Comparison of ENCODE assay signal across 8 mouse cellular contexts in the genomic region with DNA sequence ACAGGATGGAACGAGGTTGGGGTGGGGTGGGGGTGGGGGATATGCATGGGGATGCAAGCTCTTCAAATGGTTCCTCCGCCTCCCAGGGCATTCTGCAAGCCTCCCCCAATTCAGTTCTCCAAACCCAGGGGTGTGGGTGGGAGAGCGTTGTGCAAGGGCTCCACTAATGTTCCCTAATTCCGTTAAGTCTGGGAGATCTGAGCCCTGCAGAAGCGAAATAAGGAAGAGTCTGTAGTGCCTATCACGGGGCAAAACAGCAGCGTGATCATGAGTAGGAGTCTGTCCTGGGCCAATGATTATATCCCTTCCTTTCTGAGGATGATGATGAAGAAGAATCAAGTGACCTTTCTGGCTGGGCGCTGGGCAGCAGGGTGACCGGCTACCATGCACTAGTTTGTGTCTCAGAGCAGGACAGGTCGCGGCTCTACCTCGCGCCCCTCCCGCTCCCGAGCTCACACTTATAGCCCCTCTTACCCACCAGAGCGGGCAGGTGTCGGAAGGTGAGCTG. TPM values are rescaled to one million over a fixed set of nuclear protein-coding genes. Genes with fewer than 3 reads are reported as not detected.
A peak's percentile ranks its signal among the peaks of the same experiment; 100 is the strongest.
DNase-seq lines count a peak whose midpoint lies in the region; ATAC-seq lines count a peak whose summit lies in the region.

No protein-coding gene starts in this region.

- no peaks in the 10 kb centered on the region for H3K4me1 ChIP-seq in kidney, embryonic 14.5 days (ENCODE audit: control insufficient read depth, insufficient read depth, low read length)
- peaks cover 21% of the 10 kb centered on the region for H3K4me1 ChIP-seq in forebrain, embryonic 13.5 days
- H3K4me1 ChIP-seq in stomach, embryonic 15.5 days: peaks cover 4% of the 10 kb centered on the region; the same call in 1 of the 2 replicates

- WGBS in kidney, embryonic 14.5 days: 0% methylated on average over 17 of the region's 17 CpGs
- WGBS in forebrain, embryonic 13.5 days: 0% methylated on average over 17 of the region's 17 CpGs
- WGBS in stomach, embryonic 15.5 days: under 1% methylated on average over 17 of the region's 17 CpGs

- no peaks in the 10 kb centered on the region for H3K36me3 ChIP-seq in kidney, embryonic 14.5 days (ENCODE audit: control insufficient read depth, insufficient read depth, low read length)
- no peaks in the 10 kb centered on the region for H3K36me3 ChIP-seq in forebrain, embryonic 13.5 days (ENCODE audit: poor library complexity, severe bottlenecking)
- no peaks in the 10 kb centered on the region for H3K36me3 ChIP-seq in stomach, embryonic 15.5 days

- H3K4me3 ChIP-seq in kidney, embryonic 14.5 days (ENCODE audit: low read length): peak overlapping the region; percentile 80
- H3K4me3 ChIP-seq in forebrain, embryonic 13.5 days: peak overlapping the region; percentile 62
- peak overlapping the region; percentile 63 for H3K4me3 ChIP-seq in stomach, embryonic 15.5 days (replicated peaks)

- H3K9ac ChIP-seq in kidney, embryonic 14.5 days (ENCODE audit: low read depth, low read length): peak overlapping the region; percentile 70
- peak overlapping the region; percentile 72 for H3K9ac ChIP-seq in forebrain, embryonic 13.5 days
- H3K9ac ChIP-seq in stomach, embryonic 15.5 days: peak overlapping the region; percentile 50

- H3K4me2 ChIP-seq in kidney, embryonic 14.5 days (replicated peaks; ENCODE audit: low read depth, low read length): peak overlapping the region; percentile 85
- peak overlapping the region; percentile 86 for H3K4me2 ChIP-seq in forebrain, embryonic 13.5 days
- H3K4me2 ChIP-seq in stomach, embryonic 15.5 days: peak overlapping the region; percentile 81

- H3K27me3 ChIP-seq in kidney, embryonic 14.5 days (ENCODE audit: control insufficient read depth, insufficient read depth, low read length): no peaks in the 10 kb centered on the region
- H3K27me3 ChIP-seq in forebrain, embryonic 13.5 days: peaks cover 16% of the 10 kb centered on the region
- H3K27me3 ChIP-seq in stomach, embryonic 15.5 days (replicated peaks): no peaks in the 10 kb centered on the region

- ATAC-seq in kidney, embryonic 14.5 days (ENCODE audit: low FRiP score, low TSS enrichment): peak; percentile 43; the same call in 1 of the 2 replicates
- ATAC-seq in forebrain, embryonic 13.5 days: peak; percentile 52
- ATAC-seq in inflammation-experienced regulatory T-cells, adult 6 months: peak; percentile 10
- ATAC-seq in stomach, embryonic 15.5 days (ENCODE audit: insufficient read depth, low FRiP score, low read depth): peak; percentile 34

- DNase-seq in kidney, adult 9 months: no peak
- DNase-seq in MEL-GATA-1-ER (ENCODE audit: extremely low read depth, low read depth): peak; percentile 61
- peak; percentile 50 for DNase-seq in lung, postnatal 25 days (ENCODE audit: low spot score)
- no peak for DNase-seq in ovary, adult 18-20 months (ENCODE audit: low spot score)

- H3K9me3 ChIP-seq in kidney, embryonic 14.5 days (ENCODE audit: control insufficient read depth, low read length): no peaks in the 10 kb centered on the region
- no peaks in the 10 kb centered on the region for H3K9me3 ChIP-seq in forebrain, embryonic 13.5 days (replicated peaks)
- H3K9me3 ChIP-seq in stomach, embryonic 15.5 days: no peaks in the 10 kb centered on the region

- peak overlapping the region; percentile 42; the same call in 1 of the 2 replicates for H3K27ac ChIP-seq in kidney, embryonic 14.5 days (ENCODE audit: low read depth, low read length)
- H3K27ac ChIP-seq in forebrain, embryonic 13.5 days: no peak overlapping the region; the same call in 1 of the 2 replicates
- peak overlapping the region; percentile 72; the same call in 1 of the 2 replicates for H3K27ac ChIP-seq in stomach, embryonic 15.5 days

RNA-seq across cellular contexts. Expression of a gene that starts 0.6 kb away (rescaled TPM):
- 11.9 and 22.3 TPM in 2 replicates for polyA plus RNA-seq in kidney, embryonic 14.5 days (2014; fragmentation: Nextera tagmentation; extraction: Ambion mirVana)
- 18.6 and 19.7 TPM in 2 replicates for polyA plus RNA-seq in forebrain, embryonic 13.5 days (2015; fragmentation: Nextera tagmentation; extraction: Ambion mirVana)
- 1 to 10 TPM in 1 of 3 experiments, under 1 TPM in 2; 0.60 to 9.7 (median 0.61) TPM for polyA plus RNA-seq in inflammation-experienced regulatory T-cells, adult 6 months (2017; shearing (Covaris generic))
- 14.3 and 15.6 TPM in 2 replicates for polyA plus RNA-seq in stomach, embryonic 15.5 days (2015; fragmentation: Nextera tagmentation; extraction: Ambion mirVana)

Comparison
In these comparisons a context has a peak if more than half of its experiments do, and no peak if none do; other contexts are left out.
1. DNase-seq: peak in MEL-GATA-1-ER (single experiment) and lung, postnatal 25 days (single experiment); none in kidney, adult 9 months (single experiment) and ovary, adult 18-20 months (single experiment).
2. Peak in every context shown above with its lines, with median percentiles within 50 percentile points of each other: ATAC-seq, H3K4me2 ChIP-seq, H3K4me3 ChIP-seq and H3K9ac ChIP-seq.